Mouse (Mus musculus) heart, adult 8-10 months (tissue): ENCODE data around the gene Obox6. TPM values are rescaled to one million over a fixed set of nuclear protein-coding genes. Genes with fewer than 3 reads are reported as not detected.

Source experiments
- DNase-seq: peaks from one replicate; pipeline ENCODE4 v3.0.0; 2022; ENCODE audit warnings: low spot score
- total RNA-seq, 4 experiments: library from RNA; stranded (reverse); gene quantifications; 2 replicates each; pipeline ENCODE4 v1.2.4; 2022

Gene Obox6
- not detected for total RNA-seq

- DNase-seq = no peak
Observed at GRCm38 (mm10) chr7:15839578-15839977, at the start of gene Obox6. TSS of gene Obox6 (minus strand) at chr7:15839678.

- DNase-seq = no peak
Observed at GRCm38 (mm10) chr7:15884127-15884526, 44.6 kb upstream of the Obox6 start.

- DNase-seq = no peak
Observed at GRCm38 (mm10) chr7:15882317-15882716, 42.8 kb upstream of the Obox6 start, which contains the start of gene Crxos. TSS of gene Crxos (plus strand) at chr7:15882617.

GRCm38 (mm10) chr7:15881831-15882230, 42.4 kb upstream of the Obox6 start:
- DNase-seq = no peak

DNA sequence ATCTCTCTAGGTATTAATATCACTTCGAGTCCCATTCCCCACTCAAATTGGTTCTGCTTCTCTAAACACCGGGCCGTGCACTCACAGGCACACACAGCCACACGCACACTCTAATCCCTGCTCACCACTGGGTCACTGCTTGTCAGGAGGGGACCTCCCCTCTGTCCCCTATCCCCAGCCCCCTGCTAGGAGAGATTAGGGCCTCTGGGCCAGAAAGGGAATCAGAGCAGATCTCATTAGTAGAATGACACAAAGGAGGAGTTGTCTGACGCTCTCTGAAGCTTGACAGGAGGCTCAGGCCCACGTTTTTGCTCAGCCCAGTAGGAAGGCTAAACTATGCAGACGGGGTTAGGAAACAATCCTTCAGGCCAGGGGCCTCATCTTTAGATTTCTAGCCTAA, 41.9 kb upstream of the Obox6 start:
- DNase-seq = no peak

- no peak for DNase-seq
Observed at GRCm38 (mm10) chr7:15879756-15880155, 40.3 kb upstream of the Obox6 start, which contains the start of gene Crx. TSS of gene Crx (minus strand) at chr7:15879968.

- no peak for DNase-seq
Observed at GRCm38 (mm10) chr7:15864104-15864503, 24.6 kb upstream of the Obox6 start.

GRCm38 (mm10) chr7:15859657-15860056, 20.2 kb upstream of the Obox6 start:
- DNase-seq = no peak

Other genes with a start within 250 kb of the Obox6 start
- not detected for gene Obox3, start 199.8 kb downstream of the Obox6 start, total RNA-seq
- gene Obox5, start 89.5 kb downstream of the Obox6 start, total RNA-seq = not detected
- not detected for gene Crx, start 40.3 kb upstream of the Obox6 start, total RNA-seq
- gene Crxos, start 42.9 kb upstream of the Obox6 start, total RNA-seq = not detected
- 100 to 1,000 TPM; 183 to 219 (median 204) TPM for gene Selenow, start 82.7 kb upstream of the Obox6 start, total RNA-seq
- 100 to 1,000 TPM; 121 to 147 (median 136) TPM for gene Nop53, start 106.4 kb upstream of the Obox6 start, total RNA-seq
- gene Ehd2, start 127.9 kb upstream of the Obox6 start, total RNA-seq = 10 to 100 TPM; 54.4 to 95.0 (median 82.9) TPM
- 1 to 10 TPM; 5.7 to 8.6 (median 7.7) TPM for gene Bicra, start 208.2 kb upstream of the Obox6 start, total RNA-seq
- not detected for gene Zfp541, start 222.1 kb upstream of the Obox6 start, total RNA-seq